Mouse (Mus musculus) hematopoietic stem cell, adult 5-6 weeks (primary cell): ENCODE results near the gene Gm8332. TPM values are rescaled to one million over a fixed set of nuclear protein-coding genes. Genes with fewer than 3 reads are reported as not detected.
"Not testable (repeated sequence)": the region's sequence is repeated elsewhere in the genome, so short reads cannot be mapped to it uniquely, and the experiment has no call there.

Experiments
- ATAC-seq, 2 experiments: fragments of 125-278 bp in 1 of 2; replicated peaks in 1 of 2; 2 replicates each; pipeline ENCODE4 v1.8.0; 2016 to 2017; ENCODE audit warnings: inconsistent platforms in 2 of 2, mild to moderate bottlenecking in 2 of 2, moderate number of reproducible peaks in 2 of 2, low read depth in 1 of 2, moderate TSS enrichment in 1 of 2; ENCODE audit not compliant: low FRiP score in 2 of 2, poor library complexity in 2 of 2, severe bottlenecking in 2 of 2, insufficient read depth in 1 of 2, low TSS enrichment in 1 of 2
- total RNA-seq: library from RNA; stranded (forward); fragments of 172-1452, 232-1000 nt; gene quantifications from 2 replicates; pipeline ENCODE4 v1.2.3, GENCODE M21; 2017

The Gm8332 gene
- not detected in 2 replicates for total RNA-seq

DNA sequence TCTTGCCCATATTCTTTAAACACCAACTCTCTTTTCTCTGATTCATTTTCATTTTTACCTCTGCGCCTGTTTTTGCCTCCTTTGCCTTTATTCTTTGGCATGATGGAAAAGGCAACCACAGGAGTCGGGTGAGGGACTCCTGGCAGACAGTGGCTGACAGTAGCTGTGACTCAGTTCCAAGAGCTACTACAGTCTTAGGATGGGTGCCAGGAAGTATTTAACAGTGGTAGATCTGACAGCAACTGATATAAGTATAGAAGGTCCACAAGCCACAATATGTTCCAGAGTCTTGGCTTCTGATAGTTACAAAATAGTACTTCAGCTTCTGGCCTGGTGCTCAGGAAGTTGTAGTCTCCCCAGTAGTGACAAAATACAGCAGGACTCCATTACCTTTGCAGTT lies at the start of gene Gm8332:
Gene Gm8332 (minus strand): TSS at position 101 of the 400 bp plus-strand sequence.
- not testable (repeated sequence) for ATAC-seq

DNA sequence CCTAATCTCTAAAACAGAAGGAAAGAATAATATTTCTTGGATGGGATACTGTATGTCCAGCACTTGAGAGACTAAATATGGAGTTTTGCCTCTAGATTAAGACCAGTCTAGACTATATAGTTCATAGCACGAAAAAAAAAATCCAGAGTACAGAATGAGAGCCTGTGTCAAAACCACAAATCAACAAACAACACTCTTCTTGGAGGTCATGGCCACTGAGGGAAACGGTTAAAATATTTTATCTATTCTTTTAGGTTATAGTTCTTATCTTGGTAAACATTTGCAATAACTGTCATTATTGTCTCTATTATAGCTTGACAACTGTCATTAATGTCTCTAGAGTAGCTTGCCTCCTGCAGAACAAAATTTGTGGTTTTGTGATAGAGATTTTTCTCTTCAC lies 47.3 kb upstream of the Gm8332 start:
- ATAC-seq = not testable (repeated sequence)

DNA sequence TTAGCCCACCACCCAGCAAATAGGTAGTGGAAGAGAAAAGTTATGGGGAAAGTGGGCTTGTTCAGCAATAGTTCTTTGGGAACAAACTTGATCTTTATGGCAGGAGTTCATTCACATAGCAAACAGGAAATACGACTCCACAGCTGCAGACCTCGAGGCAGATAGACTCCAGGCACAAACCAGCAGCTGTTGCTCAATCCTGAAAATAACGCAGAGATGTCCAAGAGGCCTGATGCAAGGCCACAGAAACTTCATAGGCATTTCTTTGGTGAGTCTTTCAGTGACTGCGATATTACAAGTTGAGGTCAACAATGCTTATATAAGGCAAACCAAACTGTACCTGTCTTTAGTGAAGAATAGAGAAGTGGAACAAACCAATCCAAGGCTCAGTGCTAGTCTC lies 43.2 kb upstream of the Gm8332 start:
- not testable (repeated sequence) for ATAC-seq

DNA sequence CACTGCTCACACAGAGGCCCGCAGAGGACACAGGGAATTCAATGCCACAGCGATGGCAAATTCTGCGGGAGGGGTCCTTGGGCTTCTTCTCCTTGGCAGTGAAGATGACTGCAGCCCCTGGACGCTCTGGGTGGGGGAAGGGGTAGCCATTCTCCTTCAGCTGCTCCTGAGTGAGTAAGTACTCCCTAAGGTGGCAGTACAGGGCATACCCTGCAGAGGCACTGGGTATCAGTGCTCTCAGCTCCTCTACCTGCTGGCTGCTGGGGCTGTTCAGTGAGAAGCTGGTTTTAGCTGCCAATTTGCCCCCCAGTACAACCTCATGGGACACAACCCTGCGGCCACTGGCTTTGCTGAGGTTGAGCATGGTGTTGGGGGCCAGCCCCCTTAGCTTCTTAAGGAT lies 35.3 kb upstream of the Gm8332 start:
- ATAC-seq = peak in 1 of 2 experiments; percentile 14; a peak in 1 of 4 replicates

DNA sequence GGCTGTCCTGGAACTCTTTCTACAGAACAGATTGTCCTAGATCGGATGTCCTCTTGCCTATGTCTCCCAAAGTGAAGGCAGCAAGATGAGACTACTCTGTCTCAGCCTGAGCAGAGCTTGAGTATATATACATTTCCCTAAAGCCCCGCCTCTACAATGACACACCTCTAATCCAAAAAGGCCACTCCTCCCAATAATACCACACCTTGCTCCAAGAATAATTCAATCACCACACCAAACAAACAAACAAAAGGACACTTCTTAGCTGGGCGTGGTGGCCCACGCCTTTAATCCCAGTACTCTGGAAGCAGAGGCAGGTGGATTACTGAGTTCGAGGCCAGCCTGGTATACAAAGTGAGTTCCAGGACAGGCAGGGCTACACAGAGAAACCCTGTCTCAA lies 24.5 kb upstream of the Gm8332 start, which contains the start of gene Gm5662:
Gene Gm5662 (minus strand): TSS at position 101 of the 400 bp plus-strand sequence.
- ATAC-seq = not testable (repeated sequence)

DNA sequence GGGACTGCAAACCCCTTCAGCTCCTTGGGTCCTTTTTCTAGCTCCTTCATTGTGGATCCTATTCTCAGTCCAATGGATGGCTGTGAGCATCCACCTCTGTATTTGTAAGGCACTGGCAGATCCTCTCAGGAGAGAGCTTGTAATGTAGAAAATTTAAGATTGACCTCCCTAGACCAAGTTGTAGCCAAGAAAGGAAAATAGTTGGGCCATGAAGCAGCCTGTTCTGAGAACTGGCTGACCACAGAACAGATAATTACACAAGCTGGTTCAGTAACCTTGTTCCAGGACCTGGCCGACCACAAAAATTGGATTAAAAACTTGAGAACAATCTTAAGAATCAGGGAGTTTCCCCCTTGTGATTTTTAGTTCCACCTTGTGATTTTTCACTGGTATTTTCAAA lies 7.3 kb upstream of the Gm8332 start:
- no peak for ATAC-seq

DNA sequence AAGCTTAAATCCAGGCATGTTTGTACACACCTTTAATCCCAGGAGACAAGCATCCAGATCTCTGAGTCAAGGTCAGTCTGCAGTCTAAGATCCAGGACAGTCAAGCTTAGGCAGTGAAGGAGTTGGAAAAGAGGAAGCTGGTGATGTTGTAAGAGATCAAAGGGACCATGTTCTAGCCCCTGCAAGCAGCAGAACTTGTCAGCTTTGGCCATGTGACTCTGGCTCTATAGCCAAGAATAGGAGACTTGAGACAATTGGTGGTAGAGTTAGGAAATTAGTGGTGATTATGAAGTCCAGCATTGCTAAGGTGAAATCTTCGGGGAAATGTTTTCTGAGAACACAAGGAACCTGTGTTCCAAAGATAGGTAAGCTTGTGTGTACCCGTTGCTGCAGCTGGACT lies 6.0 kb upstream of the Gm8332 start:
- ATAC-seq = not testable (repeated sequence)

DNA sequence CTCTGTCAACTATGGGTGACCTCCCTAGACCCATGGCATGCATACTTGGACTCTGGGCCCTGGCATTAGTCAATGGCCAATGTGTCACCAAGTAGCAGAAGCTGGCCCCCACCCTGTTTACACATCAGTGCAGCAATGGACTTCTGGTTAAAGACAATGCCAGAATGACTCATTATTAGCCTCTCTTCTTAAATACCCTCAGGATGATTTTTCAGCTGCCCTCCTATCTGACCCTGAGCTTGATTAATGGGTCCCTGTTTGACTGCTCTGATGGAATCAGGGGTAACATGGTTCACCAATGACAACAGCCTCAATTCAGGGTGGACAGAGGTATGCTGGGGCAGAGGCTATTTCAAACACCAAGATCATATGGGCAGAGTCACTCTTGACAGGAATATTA lies 4.1 kb downstream of the Gm8332 start:
- not testable (repeated sequence) for ATAC-seq

DNA sequence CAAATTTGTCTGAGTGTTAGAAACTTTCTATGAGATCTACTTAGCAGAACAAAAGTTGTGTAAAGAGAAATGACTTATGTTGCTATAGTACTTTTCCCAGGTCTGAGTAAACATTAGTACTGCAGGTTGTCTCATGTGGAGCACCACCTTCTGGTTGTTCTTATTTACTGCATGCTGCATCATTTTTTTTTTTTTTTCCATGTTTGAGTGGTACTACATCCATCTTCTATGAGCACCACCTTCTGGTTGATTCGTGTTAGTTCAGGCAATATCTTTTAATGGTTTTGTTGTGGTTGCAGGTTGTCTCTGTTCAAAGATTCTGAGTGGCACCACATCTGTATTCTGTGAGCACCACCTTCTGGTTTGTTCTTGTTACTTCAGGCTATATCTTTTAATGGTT lies 7.0 kb downstream of the Gm8332 start:
- ATAC-seq = not testable (repeated sequence)

DNA sequence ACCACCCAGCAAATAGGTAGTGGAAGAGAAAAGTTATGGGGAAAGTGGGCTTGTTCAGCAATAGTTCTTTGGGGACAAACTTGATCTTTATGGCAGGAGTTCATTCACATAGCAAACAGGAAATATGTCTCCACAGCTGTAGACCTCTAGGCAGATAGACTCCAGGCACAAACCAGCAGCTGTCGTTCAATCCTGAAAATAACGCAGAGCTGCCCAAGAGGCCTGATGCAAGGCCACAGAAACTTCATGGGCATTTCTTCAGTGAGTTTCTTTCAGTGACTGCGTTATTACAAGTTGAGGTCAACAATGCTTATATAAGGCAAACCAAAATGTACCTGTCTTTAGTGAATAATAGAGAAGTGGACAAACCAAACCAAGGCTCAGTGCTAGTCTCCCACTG lies 30.5 kb downstream of the Gm8332 start:
- no peak for ATAC-seq

DNA sequence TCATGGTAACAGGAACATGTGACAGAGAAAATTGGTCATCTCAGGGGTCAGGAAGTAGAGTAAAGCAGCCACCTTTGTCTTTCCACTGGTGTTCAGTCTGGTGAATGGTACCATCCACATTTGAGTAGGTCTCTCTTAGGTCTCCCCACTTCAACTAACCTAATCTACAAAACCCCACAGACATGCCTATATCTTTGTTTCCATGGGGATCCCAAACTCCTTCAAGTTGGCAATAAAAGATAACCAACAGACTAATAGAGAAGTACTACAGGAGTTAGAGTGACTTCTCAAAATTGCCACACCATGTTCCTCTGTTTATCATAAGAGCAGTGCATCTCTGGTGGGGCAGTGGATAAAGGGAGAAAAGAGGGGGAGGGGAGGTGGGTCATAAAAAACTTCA lies 31.8 kb downstream of the Gm8332 start:
- not testable (repeated sequence) for ATAC-seq

DNA sequence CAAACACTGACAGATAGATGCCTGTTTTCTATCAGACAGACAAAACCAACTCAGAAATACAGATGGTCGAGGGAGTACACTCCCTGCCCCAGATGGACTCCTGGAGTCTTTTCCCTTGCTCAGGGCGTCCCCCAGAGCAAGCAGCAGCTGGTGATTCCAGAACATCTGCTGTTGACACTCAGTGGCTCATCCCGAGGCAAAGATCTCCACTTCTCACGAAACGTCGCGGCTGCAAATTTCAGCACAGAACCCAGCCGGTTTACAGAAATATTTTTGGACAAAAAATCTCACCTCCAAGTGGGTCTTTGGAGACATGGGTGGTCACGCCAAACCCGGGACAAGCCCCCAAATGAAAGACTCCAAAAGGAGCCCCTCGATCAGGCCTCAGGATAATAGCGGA lies 35.3 kb downstream of the Gm8332 start:
- ATAC-seq = no peak

DNA sequence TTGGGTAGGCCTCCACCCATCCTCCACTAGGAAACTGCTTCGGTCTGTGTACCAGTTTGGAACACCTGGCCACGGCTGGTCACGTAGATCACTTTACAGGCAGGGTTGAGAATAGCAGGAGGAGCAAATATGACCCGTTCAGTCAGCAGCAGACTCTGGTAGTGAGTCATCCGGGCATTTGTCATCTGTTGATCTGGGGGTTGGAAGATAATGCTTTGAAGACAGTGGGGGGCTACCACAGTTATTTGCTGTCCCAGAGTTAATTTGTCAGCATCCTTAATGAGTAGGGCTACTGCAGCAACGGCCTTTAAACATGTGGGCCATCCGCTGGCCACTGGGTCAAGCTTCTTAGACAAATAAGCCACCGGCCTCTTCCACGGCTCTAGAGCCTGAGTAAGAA lies 38.4 kb downstream of the Gm8332 start:
- not testable (repeated sequence) for ATAC-seq

DNA sequence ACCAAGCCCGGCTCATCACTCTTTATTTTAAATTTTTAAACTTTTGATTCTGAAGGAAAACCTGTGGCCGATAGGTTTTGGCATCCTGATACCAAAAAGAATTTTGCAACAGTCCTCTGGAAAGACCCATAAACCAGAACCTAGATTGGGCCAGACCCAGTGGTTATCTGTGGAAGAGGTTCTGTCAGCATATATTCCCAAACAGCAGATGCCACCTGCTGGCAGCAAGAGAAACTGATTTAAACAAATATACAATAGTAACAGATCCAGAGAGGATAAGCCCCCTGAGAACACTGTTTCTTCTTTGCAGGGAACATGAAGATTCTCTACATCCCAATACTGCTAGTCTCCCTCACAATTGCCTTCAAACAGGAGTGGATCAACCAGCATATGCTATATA lies 47.0 kb downstream of the Gm8332 start:
- ATAC-seq = no peak

Other genes starting within 250 kb of the Gm8332 start
- gene Gm2075, start 238.3 kb downstream of the Gm8332 start, total RNA-seq = not detected in 2 replicates
- not detected in 2 replicates for gene Gm6803, start 231.3 kb downstream of the Gm8332 start, total RNA-seq
- not detected in 2 replicates for gene Gm2056, start 223.1 kb downstream of the Gm8332 start, total RNA-seq
- not detected in 2 replicates for gene Gm16368, start 166.4 kb downstream of the Gm8332 start, total RNA-seq
- not detected in 2 replicates for gene Gm10436, start 68.0 kb downstream of the Gm8332 start, total RNA-seq
- gene Gm5662, start 24.4 kb upstream of the Gm8332 start, total RNA-seq = not detected in 2 replicates
- not detected in 2 replicates for gene Gm5039, start 73.9 kb upstream of the Gm8332 start, total RNA-seq
- 15.1 and 22.7 TPM in 2 replicates for gene Adck1, start 110.5 kb upstream of the Gm8332 start, total RNA-seq